Mouse (Mus musculus): ENCODE data around the gene Bcar3.

- TF ChIP-seq CTCF (IDR thresholded peaks at IDR 0.05; ENCODE audit: borderline replicate concordance, control insufficient read depth, extremely low read depth, insufficient read depth, low read length, poor library complexity) (no peak), POLR2A (IDR thresholded peaks at IDR 0.05; ENCODE audit: control insufficient read depth, extremely low read depth, insufficient read depth, low read length, poor library complexity) (no peak)
Observed at GRCm38 (mm10) chr3:122290696-122291095, 3.2 kb upstream of the Bcar3 start.
